Comparison of ENCODE assay signal across 8 mouse cellular contexts in genomic region chr3:60499718-60500450, GRCm38 (mm10). TPM values are rescaled to one million over a fixed set of nuclear protein-coding genes. Genes with fewer than 3 reads are reported as not detected.
DNase-seq lines count a peak whose midpoint lies in the region; ATAC-seq lines count a peak whose summit lies in the region.

No protein-coding gene starts in this region.

- H3K9ac ChIP-seq in heart, embryonic 15.5 days, result peak overlapping the region; percentile 97
- peak overlapping the region; percentile 92; the same call in 1 of the 2 replicates for H3K9ac ChIP-seq in intestine, embryonic 15.5 days
- H3K9ac ChIP-seq in midbrain, embryonic 11.5 days (ENCODE audit: low read length), result peak overlapping the region; percentile 94

- no peak for ATAC-seq in heart, embryonic 15.5 days (replicated peaks; ENCODE audit: insufficient number of reproducible peaks, insufficient read depth, low FRiP score, low read depth)
- ATAC-seq in intestine, embryonic 15.5 days, result no peak
- no peak for ATAC-seq in midbrain, embryonic 11.5 days (ENCODE audit: low FRiP score)
- no peak for ATAC-seq in activated CD4-positive, CD25-positive, alpha-beta regulatory T cell, adult 4 months

- DNase-seq in heart, postnatal 36 days, result no peak
- peak; percentile 34 for DNase-seq in embryo, embryonic 10.5 days (ENCODE audit: low spot score)
- DNase-seq in midbrain, embryonic 11.5 days (ENCODE audit: low spot score, missing footprints), result peak; percentile 86
- no peak for DNase-seq in thymus, postnatal 14 days
- DNase-seq in cerebellum, postnatal 25 days, result no peak

- H3K9me3 ChIP-seq in heart, embryonic 15.5 days (replicated peaks), result no peaks in the 10 kb centered on the region
- H3K9me3 ChIP-seq in intestine, embryonic 15.5 days, result no peaks in the 10 kb centered on the region
- no peaks in the 10 kb centered on the region for H3K9me3 ChIP-seq in midbrain, embryonic 11.5 days (ENCODE audit: control insufficient read depth, low read length)

- intact Hi-C loops in heart, postnatal 36 days (cut with DNase I), result loop anchor here (5.0 kb wide), 2 partner anchors 82 to 102 kb away; no protein-coding TSS in a partner anchor

- H3K4me1 ChIP-seq in heart, embryonic 15.5 days (replicated peaks), result peaks cover 32% of the 10 kb centered on the region
- H3K4me1 ChIP-seq in intestine, embryonic 15.5 days (replicated peaks), result peaks cover 8% of the 10 kb centered on the region
- H3K4me1 ChIP-seq in midbrain, embryonic 11.5 days (ENCODE audit: control insufficient read depth, insufficient read depth, low read length), result peaks cover 5% of the 10 kb centered on the region; the same call in 1 of the 2 replicates

- H3K4me3 ChIP-seq in heart, embryonic 15.5 days, result peak overlapping the region; percentile 80
- peak overlapping the region; percentile 94 for H3K4me3 ChIP-seq in intestine, embryonic 15.5 days (replicated peaks)
- H3K4me3 ChIP-seq in midbrain, embryonic 11.5 days (ENCODE audit: low read depth, low read length), result peak overlapping the region; percentile 76

- WGBS in heart, embryonic 15.5 days, result 38% methylated on average over 7 of the region's 7 CpGs
- WGBS in intestine, embryonic 15.5 days, result 45% methylated on average over 7 of the region's 7 CpGs
- WGBS in midbrain, embryonic 11.5 days, result 57% methylated on average over 7 of the region's 7 CpGs

- H3K27ac ChIP-seq in heart, embryonic 15.5 days, result peak overlapping the region; percentile 99
- H3K27ac ChIP-seq in intestine, embryonic 15.5 days, result peak overlapping the region; percentile 99
- no peak overlapping the region for H3K27ac ChIP-seq in midbrain, embryonic 11.5 days (ENCODE audit: low read depth, low read length)

- H3K4me2 ChIP-seq in heart, embryonic 15.5 days, result peak overlapping the region; percentile 71
- H3K4me2 ChIP-seq in intestine, embryonic 15.5 days (replicated peaks), result peak overlapping the region; percentile 62
- H3K4me2 ChIP-seq in midbrain, embryonic 11.5 days, result peak overlapping the region; percentile 61

- H3K27me3 ChIP-seq in heart, embryonic 15.5 days, result no peaks in the 10 kb centered on the region
- H3K27me3 ChIP-seq in intestine, embryonic 15.5 days (replicated peaks), result no peaks in the 10 kb centered on the region
- H3K27me3 ChIP-seq in midbrain, embryonic 11.5 days (ENCODE audit: control insufficient read depth, insufficient read depth, low read length), result no peaks in the 10 kb centered on the region

- no peaks in the 10 kb centered on the region for H3K36me3 ChIP-seq in heart, embryonic 15.5 days
- no peaks in the 10 kb centered on the region for H3K36me3 ChIP-seq in intestine, embryonic 15.5 days
- H3K36me3 ChIP-seq in midbrain, embryonic 11.5 days (ENCODE audit: control insufficient read depth, insufficient read depth, low read length), result no peaks in the 10 kb centered on the region

RNA-seq across cellular contexts. Expression of gene Mbnl1, which starts 27.3 kb away (rescaled TPM):
- polyA plus RNA-seq in heart, embryonic 15.5 days (2015; fragmentation: Nextera tagmentation; extraction: Ambion mirVana), result 72.9 and 82.7 TPM in 2 replicates
- 100 to 1,000 TPM; 195 to 217 TPM for total RNA-seq in heart, postnatal 36 days (2021)
- polyA plus RNA-seq in intestine, embryonic 15.5 days (2015; fragmentation: Nextera tagmentation; extraction: Ambion mirVana), result 107 and 119 TPM in 2 replicates
- 36.2 and 43.0 TPM in 2 replicates for polyA plus RNA-seq in midbrain, embryonic 11.5 days (2014; fragmentation: Nextera tagmentation; extraction: Ambion mirVana)
- polyA plus RNA-seq in activated CD4-positive, CD25-positive, alpha-beta regulatory T cell, adult 4 months (2017; shearing (Covaris generic)), result 100 to 1,000 TPM; 667 to 875 TPM

Comparison
In these comparisons a context has a peak if more than half of its experiments do, and no peak if none do; other contexts are left out.
1. DNase-seq: peak in embryo, embryonic 10.5 days (single experiment) and midbrain, embryonic 11.5 days (single experiment); none in heart, postnatal 36 days (0 of 2), thymus, postnatal 14 days (single experiment) and cerebellum, postnatal 25 days (0 of 2).
2. Peak in every context shown above with its lines, with median percentiles within 50 percentile points of each other: H3K4me2 ChIP-seq, H3K4me3 ChIP-seq and H3K9ac ChIP-seq.